Mouse (Mus musculus) large intestine, adult 2 months (tissue): ENCODE data around the gene Atp2a2. TPM values are rescaled to one million over a fixed set of nuclear protein-coding genes. Genes with fewer than 3 reads are reported as not detected.

Experiments
- DNase-seq: peaks from one replicate; pipeline ENCODE4 v3.0.0-alpha.2; 2012; ENCODE audit warnings: low read depth, low spot score
- whole genome bisulfite sequencing: fragments of 180-500 bp; shearing (Covaris S2); methylation state at CpG from one replicate; pipeline ENCODE4 v1.1.7; 2018; 5-methylcytosine and 5-hydroxymethylcytosine counted together
- polyA plus RNA-seq: library from polyadenylated mRNA; depleted of rRNA; stranded (reverse); fragments of >200 nt; gene quantifications from 2 replicates; pipeline ENCODE4 v1.2.3, GENCODE M21; 2012; rRNA removed

Gene Atp2a2
- 78.0 and 98.8 TPM in 2 replicates for polyA plus RNA-seq

- no peak for DNase-seq
- WGBS: under 1% methylated on average over 104 of the region's 113 CpGs
Observed at GRCm38 (mm10) chr5:122502077-122502941, at the start of gene Atp2a2. TSS of gene Atp2a2 (minus strand) at chr5:122502225.

- 11% methylated on average over 8 of the region's 8 CpGs for WGBS
- peak; percentile 46 for DNase-seq
Observed at GRCm38 (mm10) chr5:122550460-122550859, 48.4 kb upstream of the Atp2a2 start.

GRCm38 (mm10) chr5:122548671-122549070 is 46.6 kb upstream of the Atp2a2 start:
- DNase-seq: peak; percentile 84
- 15% methylated on average over 6 of the region's 6 CpGs for WGBS

- no peak for DNase-seq
- 44% methylated on average over 6 of the region's 6 CpGs for WGBS
Observed at GRCm38 (mm10) chr5:122547810-122548209, 45.8 kb upstream of the Atp2a2 start.

GRCm38 (mm10) chr5:122547251-122547714 is 45.3 kb upstream of the Atp2a2 start:
- peak; percentile 55 for DNase-seq
- 23% methylated on average over 7 of the region's 7 CpGs for WGBS

- DNase-seq: no peak
- 84% methylated on average over 6 of the region's 6 CpGs for WGBS
Observed at GRCm38 (mm10) chr5:122543392-122543791, 41.4 kb upstream of the Atp2a2 start.

- WGBS: 34% methylated on average over 8 of the region's 8 CpGs
- no peak for DNase-seq
Observed at GRCm38 (mm10) chr5:122541871-122542270, 39.8 kb upstream of the Atp2a2 start.

- DNase-seq: no peak
- WGBS: 89% methylated on average over 11 of the region's 11 CpGs
Observed at GRCm38 (mm10) chr5:122538077-122538476, 36.1 kb upstream of the Atp2a2 start.

- WGBS: 93% methylated on average over 5 of the region's 5 CpGs
- no peak for DNase-seq
Observed at GRCm38 (mm10) chr5:122537654-122538053, 35.6 kb upstream of the Atp2a2 start.

GRCm38 (mm10) chr5:122533884-122534283 is 31.9 kb upstream of the Atp2a2 start:
- WGBS: 72% methylated on average over 8 of the region's 8 CpGs
- no peak for DNase-seq

- WGBS: 29% methylated on average over 9 of the region's 9 CpGs
- DNase-seq: no peak
Observed at GRCm38 (mm10) chr5:122529913-122530604, 28.0 kb upstream of the Atp2a2 start.

GRCm38 (mm10) chr5:122529316-122529715 is 27.3 kb upstream of the Atp2a2 start:
- 18% methylated on average over 3 of the region's 3 CpGs for WGBS
- DNase-seq: no peak

- DNase-seq: no peak
- 57% methylated on average over 3 of the region's 3 CpGs for whole genome bisulfite sequencing
Observed at GRCm38 (mm10) chr5:122528591-122528990, 26.6 kb upstream of the Atp2a2 start.

GRCm38 (mm10) chr5:122527761-122528160 is 25.7 kb upstream of the Atp2a2 start:
- WGBS: 24% methylated on average over 11 of the region's 11 CpGs
- no peak for DNase-seq

GRCm38 (mm10) chr5:122526878-122527730 is 25.1 kb upstream of the Atp2a2 start:
- 25% methylated on average over 15 of the region's 15 CpGs for WGBS
- no peak for DNase-seq

GRCm38 (mm10) chr5:122526405-122526804 is 24.4 kb upstream of the Atp2a2 start:
- DNase-seq: no peak
- WGBS: 38% methylated on average over 9 of the region's 9 CpGs

GRCm38 (mm10) chr5:122525238-122525931 is 23.4 kb upstream of the Atp2a2 start:
- no peak for DNase-seq
- 63% methylated on average over 14 of the region's 14 CpGs for WGBS

- no peak for DNase-seq
- 18% methylated on average over 4 of the region's 4 CpGs for WGBS
Observed at GRCm38 (mm10) chr5:122524854-122525237, 22.8 kb upstream of the Atp2a2 start.

- WGBS: 88% methylated on average over 3 of the region's 3 CpGs
- DNase-seq: no peak
Observed at GRCm38 (mm10) chr5:122524244-122524643, 22.2 kb upstream of the Atp2a2 start.
